Mouse (Mus musculus) ovary, postnatal 14 days (tissue): Measurements from ENCODE around the gene Ccdc181.

Experiments used
- DNase-seq: peaks from one replicate; pipeline ENCODE4 v3.0.0; 2022; ENCODE audit warnings: low spot score

Gene Ccdc181

GRCm38 (mm10) chr1:164335846-164336245 is 60.5 kb downstream of the Ccdc181 start:
- DNase-seq, result no peak
